Mouse (Mus musculus) embryonic facial prominence, embryonic 14.5 days (tissue): Measurements from ENCODE around the gene Tbc1d1. TPM values are rescaled to one million over a fixed set of nuclear protein-coding genes. Genes with fewer than 3 reads are reported as not detected.

Source experiments
- ATAC-seq: fragments of 200-750 bp; cut with Nextera tagmentation; 2 replicates; pipeline ENCODE4 v1.8.0; 2017; ENCODE audit warnings: low read depth, moderate number of reproducible peaks, moderate TSS enrichment
- DNase-seq: peaks from one replicate; pipeline ENCODE4 v3.0.0-alpha.2; 2015; ENCODE audit warnings: low spot score
- H3K27ac ChIP-seq: fragments of 300-500 bp; sonication (generic); replicated peaks from 2 replicates; pipeline ENCODE4 v1.5.1; 2014; ENCODE audit warnings: low read depth, mild to moderate bottlenecking, low read length, moderate library complexity
- H3K27me3 ChIP-seq: fragments of 300-500 bp; sonication (generic); replicated peaks from 2 replicates; pipeline ENCODE4 v1.6.1; 2014; ENCODE audit warnings: low read length; ENCODE audit not compliant: control insufficient read depth, insufficient read depth
- H3K36me3 ChIP-seq: fragments of 300-500 bp; sonication (generic); 2 replicates; pipeline ENCODE4 v1.6.1; 2014; ENCODE audit warnings: low read length, mixed read lengths; ENCODE audit not compliant: control insufficient read depth, insufficient read depth
- H3K4me1 ChIP-seq: fragments of 300-500 bp; sonication (generic); 2 replicates; pipeline ENCODE4 v1.6.1; 2014; ENCODE audit warnings: antibody characterized with exemption, low read length; ENCODE audit not compliant: control insufficient read depth, insufficient read depth
- H3K4me2 ChIP-seq: fragments of 300-500 bp; sonication (generic); 2 replicates; pipeline ENCODE4 v1.6.1; 2014; ENCODE audit warnings: low read depth, mild to moderate bottlenecking, low read length, moderate library complexity, mixed read lengths
- H3K4me3 ChIP-seq: fragments of 300-500 bp; sonication (generic); 2 replicates; pipeline ENCODE4 v1.5.1; 2014; ENCODE audit warnings: low read depth, mild to moderate bottlenecking, low read length
- H3K9ac ChIP-seq: fragments of 300-500 bp; sonication (generic); 2 replicates; pipeline ENCODE4 v1.6.1; 2014; ENCODE audit warnings: low read depth, mild to moderate bottlenecking, low read length, moderate library complexity, mixed read lengths
- H3K9me3 ChIP-seq: fragments of 300-500 bp; sonication (generic); 2 replicates; pipeline ENCODE4 v1.6.1; 2016; ENCODE audit warnings: low read length; ENCODE audit not compliant: control insufficient read depth
- WGBS: fragments of 180-500 bp; shearing (Covaris S2); extraction: QIAGEN DNeasy Blood & Tissue Kit; methylation state at CpG from one replicate; pipeline ENCODE4 v1.1.7; 2014; 5-methylcytosine and 5-hydroxymethylcytosine counted together
- polyA plus RNA-seq: library from polyadenylated mRNA; unstranded; fragments of >200 nt; fragmentation: Nextera tagmentation; extraction: Ambion mirVana; gene quantifications from 2 replicates; pipeline ENCODE4 v1.2.1, GENCODE M21; 2014

Gene Tbc1d1
- polyA plus RNA-seq, 1 experiment from 2014 or later = 19.1 TPM

DNA sequence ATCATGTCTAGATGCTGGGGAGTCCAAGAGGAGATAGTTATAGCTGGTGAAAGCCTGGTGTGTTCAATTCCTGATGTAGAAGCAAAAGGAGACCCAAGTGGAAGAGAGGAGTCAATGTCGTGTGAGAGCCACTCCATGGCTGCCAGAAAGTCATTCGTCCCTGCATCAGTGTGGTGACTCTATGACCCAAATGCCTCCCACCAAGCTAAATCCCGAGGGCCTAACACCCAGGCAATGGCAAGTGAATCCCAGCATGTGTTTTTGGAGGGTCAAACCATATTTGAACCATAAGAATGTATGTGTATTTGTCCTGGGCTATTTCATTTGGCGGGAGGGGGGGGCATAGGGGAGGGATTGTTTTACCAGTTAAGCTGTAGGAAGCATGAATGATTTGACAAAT, 60.2 kb downstream of the Tbc1d1 start:
- ATAC-seq (no peak), DNase-seq (no peak)
- 83% methylated on average over 4 of the region's 4 CpGs for WGBS
- H3K9me3 ChIP-seq = no peaks in the 10 kb centered on the region
- H3K4me2 ChIP-seq = no peak overlapping the region
- H3K4me1 ChIP-seq = peaks cover 3% of the 10 kb centered on the region; the same call in 1 of the 2 replicates
- H3K27ac ChIP-seq = no peak overlapping the region
- no peak overlapping the region for H3K4me3 ChIP-seq
- no peaks in the 10 kb centered on the region for H3K36me3 ChIP-seq
- H3K9ac ChIP-seq = no peak overlapping the region
- H3K27me3 ChIP-seq = no peaks in the 10 kb centered on the region

DNA sequence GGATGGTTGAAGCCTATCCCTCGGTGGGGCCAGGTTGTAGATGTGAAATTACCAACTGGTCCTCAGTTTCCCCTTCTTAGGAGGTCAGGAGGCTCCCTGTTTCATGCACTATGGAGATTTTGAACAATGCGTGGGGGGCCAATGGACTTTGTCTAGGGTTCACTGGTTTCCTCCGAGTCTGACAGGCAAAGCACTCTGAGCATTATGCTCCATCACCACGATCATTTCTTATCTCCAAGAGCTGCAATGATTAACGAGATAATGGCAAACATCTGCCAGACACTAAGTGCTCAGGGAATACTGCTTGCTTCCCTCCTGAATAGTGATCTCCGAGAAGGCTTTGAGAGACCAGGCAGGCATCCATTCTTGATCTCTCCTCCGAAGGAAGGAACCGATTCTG, 61.2 kb downstream of the Tbc1d1 start:
- H3K4me3 ChIP-seq = no peak overlapping the region
- ATAC-seq = no peak
- peaks cover 3% of the 10 kb centered on the region; the same call in 1 of the 2 replicates for H3K4me1 ChIP-seq
- no peak for DNase-seq
- no peaks in the 10 kb centered on the region for H3K9me3 ChIP-seq
- no peak overlapping the region for H3K27ac ChIP-seq
- H3K36me3 ChIP-seq = no peaks in the 10 kb centered on the region
- no peaks in the 10 kb centered on the region for H3K27me3 ChIP-seq
- no peak overlapping the region for H3K9ac ChIP-seq
- H3K4me2 ChIP-seq = no peak overlapping the region
- 56% methylated on average over 8 of the region's 8 CpGs for WGBS

GRCm38 (mm10) chr5:64217816-64218602, 61.9 kb downstream of the Tbc1d1 start:
- no peak overlapping the region for H3K4me3 ChIP-seq
- peak; percentile 74 for DNase-seq
- H3K9me3 ChIP-seq = no peaks in the 10 kb centered on the region
- no peak overlapping the region for H3K27ac ChIP-seq
- H3K9ac ChIP-seq = no peak overlapping the region
- H3K4me1 ChIP-seq = peaks cover 3% of the 10 kb centered on the region; the same call in 1 of the 2 replicates
- H3K36me3 ChIP-seq = no peaks in the 10 kb centered on the region
- 50% methylated on average over 13 of the region's 13 CpGs for WGBS
- ATAC-seq = peak; percentile 89
- no peak overlapping the region for H3K4me2 ChIP-seq
- no peaks in the 10 kb centered on the region for H3K27me3 ChIP-seq

GRCm38 (mm10) chr5:64218603-64218999, 62.5 kb downstream of the Tbc1d1 start:
- no peak overlapping the region for H3K27ac ChIP-seq
- no peak overlapping the region for H3K4me3 ChIP-seq
- H3K4me2 ChIP-seq = no peak overlapping the region
- H3K27me3 ChIP-seq = no peaks in the 10 kb centered on the region
- 66% methylated on average over 7 of the region's 7 CpGs for WGBS
- peaks cover 3% of the 10 kb centered on the region; the same call in 1 of the 2 replicates for H3K4me1 ChIP-seq
- DNase-seq (peak; percentile 56), ATAC-seq (peak; percentile 58; the same call in 1 of the 2 replicates)
- no peaks in the 10 kb centered on the region for H3K36me3 ChIP-seq
- H3K9me3 ChIP-seq = no peaks in the 10 kb centered on the region
- H3K9ac ChIP-seq = no peak overlapping the region

DNA sequence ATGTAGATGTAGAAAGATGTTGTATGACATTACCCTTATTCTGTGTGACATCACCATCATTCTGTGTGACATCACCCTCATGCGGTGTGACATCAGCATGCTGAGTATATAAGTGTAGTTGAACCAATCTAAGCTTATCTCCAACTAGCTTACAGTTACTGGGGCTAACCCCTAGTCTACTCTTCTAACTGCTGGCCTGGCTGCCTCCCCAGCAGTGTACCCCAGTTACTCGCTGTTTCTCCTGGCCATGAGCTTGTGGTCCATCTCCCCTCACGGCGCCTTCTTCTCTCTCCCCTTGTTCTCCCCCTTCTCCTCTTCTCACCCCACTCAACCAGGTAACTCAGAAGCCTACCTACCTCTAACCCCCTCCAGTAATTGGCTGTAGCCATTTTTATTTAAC, 64.7 kb downstream of the Tbc1d1 start:
- peaks cover 3% of the 10 kb centered on the region; the same call in 1 of the 2 replicates for H3K4me1 ChIP-seq
- H3K4me2 ChIP-seq = no peak overlapping the region
- no peaks in the 10 kb centered on the region for H3K36me3 ChIP-seq
- no peaks in the 10 kb centered on the region for H3K9me3 ChIP-seq
- H3K4me3 ChIP-seq = no peak overlapping the region
- H3K9ac ChIP-seq = no peak overlapping the region
- 96% methylated on average over 4 of the region's 4 CpGs for WGBS
- H3K27me3 ChIP-seq = no peaks in the 10 kb centered on the region
- ATAC-seq = no peak
- H3K27ac ChIP-seq = no peak overlapping the region
- DNase-seq = no peak

DNA sequence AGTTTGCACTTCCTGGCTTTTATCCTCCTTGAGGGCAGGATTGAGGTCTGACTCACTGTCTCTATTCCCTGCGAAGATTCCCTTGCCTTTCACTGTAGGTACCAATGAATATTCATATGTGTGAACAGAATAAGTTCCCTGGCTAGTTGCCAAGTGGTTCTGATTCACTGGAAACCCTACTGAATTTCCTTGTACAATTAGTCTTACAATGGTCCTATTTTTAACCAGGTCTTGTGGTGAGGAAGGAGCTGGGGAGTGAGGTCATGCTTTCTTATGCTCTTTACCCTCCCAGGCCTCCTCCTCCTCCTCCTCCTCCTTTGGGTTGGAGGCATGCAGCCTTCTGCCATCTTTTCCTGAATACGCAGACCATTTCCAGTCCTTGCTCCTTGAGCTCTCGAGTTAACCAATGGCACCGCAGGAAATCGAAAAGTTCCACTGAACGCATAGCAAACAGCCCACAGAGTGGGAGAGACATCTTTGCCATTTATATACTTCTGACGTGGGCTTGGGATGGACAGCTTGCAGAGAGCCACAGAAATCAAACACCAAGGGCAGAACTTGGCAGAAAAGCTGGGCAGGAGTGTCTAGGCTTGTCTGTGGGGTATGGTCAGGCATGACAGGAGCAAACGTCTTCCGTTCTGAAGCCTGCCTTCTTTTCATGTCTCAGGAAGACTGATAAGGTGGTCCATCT, 68.8 kb downstream of the Tbc1d1 start:
- H3K9ac ChIP-seq = no peak overlapping the region
- peak; percentile 84 for DNase-seq
- no peak overlapping the region for H3K27ac ChIP-seq
- H3K4me1 ChIP-seq = no peaks in the 10 kb centered on the region; the same call in 1 of the 2 replicates
- no peaks in the 10 kb centered on the region for H3K9me3 ChIP-seq
- no peaks in the 10 kb centered on the region for H3K27me3 ChIP-seq
- no peak overlapping the region for H3K4me3 ChIP-seq
- H3K4me2 ChIP-seq = no peak overlapping the region
- no peaks in the 10 kb centered on the region for H3K36me3 ChIP-seq
- ATAC-seq = peak; percentile 22; the same call in 1 of the 2 replicates
- 75% methylated on average over 9 of the region's 9 CpGs for WGBS

DNA sequence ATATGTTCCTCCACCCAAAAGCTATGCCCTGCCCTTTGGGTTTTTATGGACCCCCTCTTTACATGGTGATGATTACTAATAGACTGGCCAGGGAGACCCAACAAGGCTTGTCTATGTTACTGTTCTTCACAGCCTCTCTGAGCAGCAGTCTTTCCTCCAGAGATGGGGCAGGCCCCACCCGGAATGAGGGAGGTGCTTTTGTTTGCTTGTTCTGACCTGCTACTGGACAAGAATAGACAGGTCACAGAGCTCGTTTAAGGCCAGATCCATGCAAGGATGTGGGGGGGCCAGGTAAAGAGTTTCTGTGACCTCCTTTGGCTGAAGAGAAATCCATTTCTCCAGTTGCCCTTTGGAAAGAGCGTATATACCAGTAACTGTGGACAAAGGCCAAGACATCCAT, 72.1 kb downstream of the Tbc1d1 start:
- 76% methylated on average over 3 of the region's 3 CpGs for WGBS
- Histone ChIP-seq H3K4me2 (no peak overlapping the region), H3K9me3 (no peaks in the 10 kb centered on the region), H3K4me1 (peaks cover 6% of the 10 kb centered on the region; the same call in 1 of the 2 replicates), H3K36me3 (no peaks in the 10 kb centered on the region), H3K9ac (no peak overlapping the region), H3K4me3 (no peak overlapping the region), H3K27me3 (no peaks in the 10 kb centered on the region), H3K27ac (no peak overlapping the region)
- DNase-seq = no peak
- ATAC-seq = no peak

- peak overlapping the region; percentile 86 for H3K4me2 ChIP-seq
- H3K9me3 ChIP-seq = no peaks in the 10 kb centered on the region
- ATAC-seq (no peak), DNase-seq (no peak)
- 44% methylated on average over 12 of the region's 12 CpGs for WGBS
- H3K36me3 ChIP-seq = no peaks in the 10 kb centered on the region
- peak overlapping the region; percentile 81 for H3K9ac ChIP-seq
- no peaks in the 10 kb centered on the region for H3K27me3 ChIP-seq
- peak overlapping the region; percentile 79; the same call in 1 of the 2 replicates for H3K27ac ChIP-seq
- peak overlapping the region; percentile 71 for H3K4me3 ChIP-seq
- H3K4me1 ChIP-seq = peaks cover 6% of the 10 kb centered on the region
Observed at GRCm38 (mm10) chr5:64229336-64229866, 73.3 kb downstream of the Tbc1d1 start.
